ENCODE assay signal across 24 mouse cellular contexts in genomic region chr11:67048496-67048895, GRCm38 (mm10). TPM values are rescaled to one million over a fixed set of nuclear protein-coding genes. Genes with fewer than 3 reads are reported as not detected.
DNase-seq lines count a peak whose midpoint lies in the region; ATAC-seq and TF ChIP-seq lines count a peak whose summit lies in the region.
"Had no signal": no experiment of that assay in that cellular context is flagged by ENCODE, and none has a peak within 500 bp of the region (broad histone marks: within the 10 kb centered on the region; RNA-seq: fewer than 3 reads in every experiment).

No protein-coding gene starts in this region.

- intact Hi-C loops in heart, postnatal 10 days (cut with DNase I) = no loop called here

- H3K4me1 ChIP-seq in ES-E14 (ENCODE audit: control insufficient read depth in 2 of 2, insufficient read depth in 2 of 2, low read length in 2 of 2, poor library complexity in 1 of 2) = peaks cover 4 to 10% of the 10 kb centered on the region in 2 experiments; a peak in 2 of 4 replicates

- H3K27ac ChIP-seq in ES-E14 (ENCODE audit: insufficient read depth, low read depth, low read length, poor library complexity, severe bottlenecking) = peak overlapping the region; percentile 4; the same call in 1 of the 2 replicates
- H3K27ac ChIP-seq: embryonic facial prominence, embryonic 12.5 days; forebrain, embryonic 12.5 days; heart, adult 2 months; heart, embryonic 15.5 days; hindbrain, embryonic 10.5 days; hindbrain, embryonic 15.5 days had no signal

- H3K36me3 ChIP-seq in ES-E14 (ENCODE audit: control insufficient read depth, insufficient read depth, low read length, poor library complexity, severe bottlenecking) = peaks cover 6% of the 10 kb centered on the region; the same call in 1 of the 2 replicates

- no peaks in the 10 kb centered on the region for H3K9me3 ChIP-seq in ES-E14 (ENCODE audit: control insufficient read depth, insufficient read depth, low read depth, low read length)
- H3K9me3 ChIP-seq: embryonic facial prominence, embryonic 12.5 days; forebrain, embryonic 12.5 days; heart, embryonic 15.5 days; hindbrain, embryonic 10.5 days; hindbrain, embryonic 15.5 days had no signal

- peak; percentile 24 for DNase-seq in 3T3-L1 (ENCODE audit: low read depth, low spot score)
- DNase-seq in ES-E14 (ENCODE audit: low read depth, low spot score) = no peak
- DNase-seq in induced T-regulatory cell, adult 2 months (ENCODE audit: low read depth) = peak; percentile 66
- no peak for DNase-seq in urinary bladder, postnatal 14 days (ENCODE audit: low spot score)
- DNase-seq in urinary bladder, postnatal 10 days (ENCODE audit: low spot score) = no peak
- no peak for DNase-seq in heart, postnatal 10 days
- no peak for DNase-seq in spleen, postnatal 36 days (ENCODE audit: low spot score in 2 of 2)
- DNase-seq: adrenal gland, adult 8-10 months; adrenal gland, postnatal 36 days; cerebellum, adult 2 months; cerebellum, postnatal 14 days; gastrocnemius, postnatal 14 days; heart, adult 2 months; kidney, adult 11 months had no signal

- peak; percentile 17 for ATAC-seq in CD4-positive, CD25-positive, alpha-beta regulatory T cell, adult 4 months
- ATAC-seq: forebrain, embryonic 16.5 days; Patski had no signal

- in situ Hi-C loops in ES-E14 (cut with MboI; ENCODE audit: low sequenced_read_pairs in 2 of 2, unreplicated experiment in 2 of 2) = loop anchor here in 1 of 2 experiments (25.0 kb wide), 1 partner anchor 1236 kb away; the partner anchor contains the start of gene Zkscan6

- peak overlapping the region; percentile 16; the same call in 1 of the 2 replicates for H3K9ac ChIP-seq in ES-E14 (ENCODE audit: insufficient read depth, low read depth, low read length, poor library complexity, severe bottlenecking)
- H3K9ac ChIP-seq: embryonic facial prominence, embryonic 12.5 days; forebrain, embryonic 12.5 days; heart, embryonic 15.5 days; hindbrain, embryonic 15.5 days had no signal

- H3K4me3 ChIP-seq in ES-E14 (ENCODE audit: insufficient read depth in 1 of 2, low read depth in 1 of 2, low read length in 2 of 2, poor library complexity in 1 of 2, severe bottlenecking in 1 of 2) = no peak overlapping the region
- H3K4me3 ChIP-seq: embryonic facial prominence, embryonic 12.5 days; forebrain, embryonic 12.5 days; heart, adult 2 months; heart, embryonic 15.5 days; hindbrain, embryonic 10.5 days; hindbrain, embryonic 15.5 days had no signal

TF ChIP-seq in ES-E14, 5 proteins besides CTCF, POLR2A, EP300 and RAD21:
- TF ChIP-seq ZC3H11A (IDR thresholded peaks at IDR 0.05; ENCODE audit: borderline replicate concordance, low read depth, low read length) (no peak), ZNF384 (IDR thresholded peaks at IDR 0.05; ENCODE audit: low read depth, low read length) (no peak), MAFK (IDR thresholded peaks at IDR 0.05; ENCODE audit: insufficient read depth, low read depth, low read length) (no peak), CHD2 (IDR thresholded peaks at IDR 0.05; ENCODE audit: low read depth, low read length) (no peak), HCFC1 (IDR thresholded peaks at IDR 0.05; ENCODE audit: borderline replicate concordance, insufficient read depth, low read length) (no peak)

RNA-seq across cellular contexts. Expression of gene Adprm, which starts 3.9 kb away (rescaled TPM):
- 10 to 100 TPM; 58.5 to 63.8 TPM for polyA plus RNA-seq in CD4-positive, CD25-positive, alpha-beta regulatory T cell, adult 4 months (2017; shearing (Covaris generic))
- total RNA-seq in ES-E14 (2012; rRNA removed) = 25.4 and 27.3 TPM in 2 replicates
- 10 to 100 TPM; 14.5 to 15.8 TPM for total RNA-seq in heart, postnatal 10 days (2021)

RNA-seq across cellular contexts. Expression of gene Sco1, which starts 4.0 kb away (rescaled TPM):
- polyA plus RNA-seq in CD4-positive, CD25-positive, alpha-beta regulatory T cell, adult 4 months (2017; shearing (Covaris generic)) = 1 to 10 TPM; 6.6 to 9.4 TPM
- 33.6 and 35.9 TPM in 2 replicates for total RNA-seq in ES-E14 (2012; rRNA removed)
- 10 to 100 TPM; 17.8 to 19.2 TPM for total RNA-seq in heart, postnatal 10 days (2021)

RNA-seq across cellular contexts. Expression of gene Tmem220, which starts 23.5 kb away (rescaled TPM):
- polyA plus RNA-seq in CD4-positive, CD25-positive, alpha-beta regulatory T cell, adult 4 months (2017; shearing (Covaris generic)) = 1 to 10 TPM; 1.6 to 1.9 TPM
- total RNA-seq in ES-E14 (2012; rRNA removed) = 1.6 and 2.3 TPM in 2 replicates
- total RNA-seq in heart, postnatal 10 days (2021) = 1 to 10 TPM; 1.4 to 1.8 TPM

RNA-seq across cellular contexts. Expression of gene Myh3, which starts 29.6 kb away (rescaled TPM):
- under 1 TPM; 0.12 to 0.23 TPM for polyA plus RNA-seq in CD4-positive, CD25-positive, alpha-beta regulatory T cell, adult 4 months (2017; shearing (Covaris generic))
- total RNA-seq in ES-E14 (2012; rRNA removed) = 1.3 and 1.5 TPM in 2 replicates
- under 1 TPM in 1 of 2 experiments, not detected in 1; 0.05 TPM for total RNA-seq in heart, postnatal 10 days (2021)
- total RNA-seq: heart, adult 2 months; heart, postnatal 25 days had no signal
- polyA plus RNA-seq: gonadal fat pad, adult 2 months; heart, adult 2 months had no signal

Comparison
In these comparisons a context has a peak if more than half of its experiments do, and no peak if none do; other contexts are left out.
1. DNase-seq: peak in 3T3-L1 (single experiment) and induced T-regulatory cell, adult 2 months (single experiment); none in ES-E14 (single experiment), urinary bladder, postnatal 14 days (single experiment), urinary bladder, postnatal 10 days (single experiment), heart, postnatal 10 days (0 of 2) and spleen, postnatal 36 days (0 of 2).